ENCODE assay signal across 22 mouse cellular contexts in genomic region chr7:49326967-49327742, GRCm38 (mm10).
DNase-seq lines count a peak whose midpoint lies in the region; ATAC-seq and TF ChIP-seq lines count a peak whose summit lies in the region.
"Had no signal": no experiment of that assay in that cellular context is flagged by ENCODE, and none has a peak within 500 bp of the region (broad histone marks: within the 10 kb centered on the region; RNA-seq: fewer than 3 reads in every experiment).

No protein-coding gene starts in this region.

- H3K4me3 ChIP-seq in heart, embryonic 13.5 days: no peak overlapping the region
- H3K4me3 ChIP-seq in layer of hippocampus, adult 2 months: no peak overlapping the region
- H3K4me3 ChIP-seq in liver, embryonic 11.5 days (ENCODE audit: low read depth, low read length): no peak overlapping the region
- H3K4me3 ChIP-seq: forebrain, embryonic 15.5 days; heart, embryonic 10.5 days; midbrain, embryonic 12.5 days; neural tube, embryonic 13.5 days had no signal

- H3K36me3 ChIP-seq in heart, embryonic 13.5 days: no peaks in the 10 kb centered on the region; the same call in 1 of the 2 replicates
- H3K36me3 ChIP-seq in liver, embryonic 11.5 days (ENCODE audit: control insufficient read depth, insufficient read depth, low read length): no peaks in the 10 kb centered on the region
- H3K36me3 ChIP-seq: forebrain, embryonic 15.5 days; heart, embryonic 10.5 days; midbrain, embryonic 12.5 days; neural tube, embryonic 13.5 days had no signal

- H3K9me3 ChIP-seq in heart, embryonic 13.5 days: no peaks in the 10 kb centered on the region
- H3K9me3 ChIP-seq in liver, embryonic 11.5 days (ENCODE audit: control insufficient read depth, low read length): no peaks in the 10 kb centered on the region
- H3K9me3 ChIP-seq: heart, embryonic 10.5 days; midbrain, embryonic 12.5 days; neural tube, embryonic 13.5 days had no signal

- no peak overlapping the region for H3K4me2 ChIP-seq in heart, embryonic 13.5 days
- 0 out of 2 replicates have a peak overlapping the region, but pooled peaks have one; percentile 6 for H3K4me2 ChIP-seq in liver, embryonic 11.5 days
- H3K4me2 ChIP-seq: forebrain, embryonic 15.5 days; lung, embryonic 14.5 days; midbrain, embryonic 12.5 days; neural tube, embryonic 13.5 days had no signal

- no peak for ATAC-seq in heart, embryonic 13.5 days (ENCODE audit: extremely low read depth, insufficient number of reproducible peaks, low FRiP score, low TSS enrichment)
- peak; percentile 78 for ATAC-seq in liver, embryonic 11.5 days (replicated peaks; ENCODE audit: low FRiP score)
- ATAC-seq in megakaryocyte progenitor cell, adult 5-6 weeks (replicated peaks; ENCODE audit: poor library complexity): 0 out of 2 replicates have a peak, but pooled peaks have one; percentile 24
- no peak for ATAC-seq in cerebellum, adult (ENCODE audit: insufficient number of reproducible peaks, low FRiP score, low TSS enrichment)
- ATAC-seq: CD4-positive, CD25-positive, alpha-beta regulatory T cell, adult 4 months; forebrain, embryonic 15.5 days; hindbrain, embryonic 16.5 days had no signal

- 36% methylated on average over 9 of the region's 9 CpGs for WGBS in heart, embryonic 13.5 days
- 47% methylated on average over 9 of the region's 9 CpGs for WGBS in liver, embryonic 11.5 days

- H3K9ac ChIP-seq in heart, embryonic 13.5 days: no peak overlapping the region
- H3K9ac ChIP-seq in liver, embryonic 11.5 days (ENCODE audit: low read depth, low read length): no peak overlapping the region
- H3K9ac ChIP-seq: forebrain, embryonic 15.5 days; lung, embryonic 14.5 days; midbrain, embryonic 12.5 days; neural tube, embryonic 13.5 days had no signal

- H3K27me3 ChIP-seq in heart, embryonic 13.5 days (replicated peaks): 0 out of 2 replicates have a peak, but pooled peaks cover 2% of the 10 kb centered on the region
- H3K27me3 ChIP-seq in liver, embryonic 11.5 days (replicated peaks; ENCODE audit: control insufficient read depth, insufficient read depth, low read length): no peaks in the 10 kb centered on the region
- H3K27me3 ChIP-seq: forebrain, embryonic 15.5 days; midbrain, embryonic 12.5 days; neural tube, embryonic 13.5 days had no signal

- no peak for TF ChIP-seq CTCF in layer of hippocampus, adult 2 months (conservative IDR thresholded peaks at IDR 0.05)

- DNase-seq in heart, adult 11 months: no peak
- DNase-seq in layer of hippocampus, adult 2 months (ENCODE audit: low spot score in 2 of 2): no peak
- DNase-seq in layer of hippocampus, adult 8-10 months (ENCODE audit: low spot score in 2 of 2): no peak
- no peak for DNase-seq in liver, embryonic 11.5 days (ENCODE audit: low spot score)
- no peak for DNase-seq in ovary, postnatal 36 days (ENCODE audit: low spot score)
- DNase-seq: adrenal gland, postnatal 25 days; cerebellum, adult 18-20 months; gastrocnemius, postnatal 25 days; heart, postnatal 4 days; kidney, adult 8-10 months; kidney, postnatal 25 days; lung, postnatal 36 days had no signal

- H3K4me1 ChIP-seq in heart, embryonic 13.5 days: peaks cover 37% of the 10 kb centered on the region
- H3K4me1 ChIP-seq in liver, embryonic 11.5 days (replicated peaks; ENCODE audit: control insufficient read depth, insufficient read depth, low read length): peaks cover 24% of the 10 kb centered on the region

- 0 out of 2 replicates have a peak overlapping the region, but pooled peaks have one; percentile 17 for H3K27ac ChIP-seq in heart, embryonic 13.5 days (replicated peaks)
- H3K27ac ChIP-seq in layer of hippocampus, adult 2 months: peak overlapping the region; percentile 29; the same call in 1 of the 2 replicates
- 0 out of 2 replicates have a peak overlapping the region, but pooled peaks have one; percentile 13 for H3K27ac ChIP-seq in liver, embryonic 11.5 days (ENCODE audit: low read depth, low read length)
- H3K27ac ChIP-seq: forebrain, embryonic 15.5 days; heart, embryonic 10.5 days; midbrain, embryonic 12.5 days; neural tube, embryonic 13.5 days had no signal

Comparison
In these comparisons a context has a peak if more than half of its experiments do, and no peak if none do; other contexts are left out.
1. ATAC-seq: peak in liver, embryonic 11.5 days (single experiment) and megakaryocyte progenitor cell, adult 5-6 weeks (single experiment); none in heart, embryonic 13.5 days (single experiment) and cerebellum, adult (single experiment).
2. Peak in every context shown above with its lines, with median percentiles within 50 percentile points of each other: H3K27ac ChIP-seq.